Mouse (Mus musculus) right cerebral cortex, postnatal 14 days (tissue): Measurements from ENCODE around the gene Cops9.
A peak's percentile ranks its signal among the peaks of the same experiment; 100 is the strongest.

ENCODE experiments used
- DNase-seq: peaks from one replicate; pipeline ENCODE4 v3.0.0; 2022

Gene Cops9

GRCm38 (mm10) chr1:92646111-92646510, 4.3 kb upstream of the Cops9 start:
- no peak for DNase-seq

- DNase-seq, result no peak
Observed at GRCm38 (mm10) chr1:92644916-92645315, 3.1 kb upstream of the Cops9 start.

DNA sequence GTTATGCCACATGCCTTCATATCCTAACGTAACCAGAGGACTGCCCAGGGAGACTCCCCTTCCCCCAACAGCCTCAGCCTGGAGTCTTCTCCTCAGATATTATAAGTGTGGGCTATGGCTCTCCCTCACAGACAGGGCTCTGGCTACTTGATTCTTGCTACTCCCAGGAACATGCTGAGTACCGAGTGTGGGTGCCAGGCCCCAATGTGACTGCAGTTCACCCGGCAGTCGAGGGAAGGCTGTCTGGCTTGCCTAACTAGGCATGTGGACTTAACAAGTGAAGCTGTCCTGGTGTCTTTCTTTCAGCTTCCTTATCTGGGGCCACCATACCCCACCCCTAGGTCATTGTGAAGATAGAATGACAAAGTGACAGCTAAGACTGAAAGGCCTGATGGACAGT, 1.9 kb upstream of the Cops9 start:
- DNase-seq, result no peak

DNA sequence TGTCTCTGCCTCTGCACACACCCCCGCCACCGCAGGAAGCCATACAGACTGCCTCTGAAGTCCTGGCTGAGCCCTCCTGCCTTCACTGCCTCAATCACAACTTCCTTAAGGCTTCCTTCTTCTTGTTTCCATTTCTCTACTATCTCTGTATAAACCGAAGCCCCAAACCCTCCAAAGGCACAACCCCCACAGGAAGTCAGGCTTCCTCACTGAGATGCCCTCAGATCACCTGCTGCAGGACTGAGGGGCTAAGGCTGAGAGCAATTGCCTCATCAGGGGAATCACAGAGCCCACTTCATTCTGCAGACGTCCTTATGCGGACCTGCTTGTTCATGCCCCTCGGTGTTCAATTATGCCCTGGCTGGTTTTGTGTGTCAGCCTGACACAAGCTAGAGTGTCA, 1.4 kb downstream of the Cops9 start:
- no peak for DNase-seq

- no peak for DNase-seq
Observed at GRCm38 (mm10) chr1:92638736-92639135, 3.0 kb downstream of the Cops9 start.

DNA sequence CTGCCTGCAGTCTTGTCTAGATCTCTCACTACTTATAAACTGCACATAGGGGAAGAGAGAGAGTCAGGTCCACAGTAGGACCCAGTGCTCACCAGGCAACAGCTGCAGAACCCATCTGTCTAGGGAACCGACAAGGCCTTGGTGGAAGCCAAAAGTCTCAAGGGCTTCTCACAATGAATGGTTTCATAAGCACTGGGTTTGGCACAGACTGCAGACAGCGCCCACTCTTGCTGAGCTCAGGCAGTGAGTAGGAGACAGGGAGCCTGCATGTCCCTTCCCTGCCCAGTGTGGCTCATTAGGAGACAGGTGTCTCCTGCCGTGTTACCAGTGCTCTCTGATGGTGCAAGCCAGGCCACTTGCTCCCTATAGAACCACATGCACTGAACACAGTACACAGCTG, 3.6 kb downstream of the Cops9 start:
- no peak for DNase-seq

DNA sequence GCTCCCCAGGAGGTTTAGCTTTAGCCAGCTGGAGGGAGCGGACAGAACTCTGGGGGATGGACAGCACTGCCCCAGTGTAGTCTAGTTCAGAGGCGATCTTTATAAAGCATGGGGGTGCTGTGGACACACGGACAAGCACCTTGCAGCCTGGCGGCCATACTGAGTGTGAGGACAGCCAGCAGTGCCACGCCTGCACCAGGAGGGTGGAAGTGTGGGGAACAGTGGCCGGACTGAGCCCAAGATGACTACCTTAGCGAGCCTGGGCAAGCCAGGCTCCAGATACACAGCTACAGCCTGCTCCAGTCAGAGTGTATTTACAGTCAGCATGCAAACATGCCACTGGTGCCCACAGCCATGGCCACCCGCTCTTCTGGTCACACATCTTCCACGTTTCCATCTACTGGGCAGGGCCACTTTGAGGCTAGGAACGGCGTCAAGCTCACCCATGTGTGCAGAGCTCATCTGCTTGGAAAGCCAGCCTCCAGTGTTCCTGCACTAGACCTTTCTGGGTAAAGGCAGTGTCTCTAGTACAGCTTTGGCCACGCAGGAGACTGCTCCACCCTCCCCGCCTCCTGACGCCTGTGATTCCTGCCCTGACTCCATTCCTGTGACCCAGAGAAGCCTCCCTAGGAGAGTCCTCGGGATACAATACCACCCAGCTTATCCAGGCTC, 4.1 kb downstream of the Cops9 start:
- no peak for DNase-seq

- no peak for DNase-seq
Observed at GRCm38 (mm10) chr1:92636676-92637075, 5.1 kb downstream of the Cops9 start.

DNA sequence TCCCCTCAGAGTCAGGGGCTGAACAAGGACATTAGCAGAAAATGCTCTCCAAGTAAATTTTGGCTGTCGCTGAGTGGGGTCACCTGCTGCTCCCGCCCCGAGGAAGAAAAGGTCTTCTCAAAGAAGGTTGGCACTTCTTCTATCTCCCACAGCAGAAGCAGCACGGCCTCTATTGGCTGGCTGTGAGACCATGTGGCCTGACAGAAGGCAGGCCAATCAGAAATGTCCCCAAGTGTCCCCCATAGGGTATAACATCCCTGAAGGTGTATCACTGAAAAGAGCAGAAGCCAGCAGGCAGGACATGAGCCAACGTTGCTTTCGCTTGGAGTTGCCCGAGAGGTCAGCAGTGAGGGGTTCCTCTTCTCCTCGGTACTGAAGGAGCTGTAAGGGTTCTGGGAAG, 5.8 kb downstream of the Cops9 start:
- DNase-seq, result no peak

DNA sequence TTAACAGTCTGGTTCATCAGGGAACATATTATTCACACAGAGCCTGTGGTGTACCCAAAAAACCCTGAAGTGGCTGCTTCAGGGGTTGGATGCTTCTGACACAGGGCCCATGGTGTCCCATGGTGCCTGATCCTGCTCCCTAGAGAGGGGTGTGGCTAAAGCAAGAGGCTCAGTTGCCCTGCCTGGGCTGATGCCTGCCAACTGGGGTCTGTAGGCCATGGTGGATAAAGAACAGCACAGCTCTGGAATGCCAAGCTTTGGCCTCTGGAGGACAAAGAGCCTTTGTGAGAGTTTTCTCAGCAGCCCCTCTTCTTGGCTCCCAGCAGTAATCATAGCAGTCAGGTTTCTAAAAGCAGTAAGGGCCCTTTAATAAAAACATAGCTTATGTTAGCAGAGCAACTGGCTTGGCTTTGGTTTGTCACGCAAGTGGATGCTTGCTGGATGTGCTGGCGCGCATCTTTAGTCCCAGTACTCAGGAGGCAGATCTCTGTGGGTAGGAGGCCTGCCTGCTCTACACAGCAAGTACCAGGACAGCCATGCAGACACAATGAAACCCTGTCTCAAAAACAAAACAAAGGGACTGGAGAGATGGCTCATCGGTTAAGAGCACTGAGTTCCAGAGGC, 6.7 kb downstream of the Cops9 start:
- no peak for DNase-seq

DNA sequence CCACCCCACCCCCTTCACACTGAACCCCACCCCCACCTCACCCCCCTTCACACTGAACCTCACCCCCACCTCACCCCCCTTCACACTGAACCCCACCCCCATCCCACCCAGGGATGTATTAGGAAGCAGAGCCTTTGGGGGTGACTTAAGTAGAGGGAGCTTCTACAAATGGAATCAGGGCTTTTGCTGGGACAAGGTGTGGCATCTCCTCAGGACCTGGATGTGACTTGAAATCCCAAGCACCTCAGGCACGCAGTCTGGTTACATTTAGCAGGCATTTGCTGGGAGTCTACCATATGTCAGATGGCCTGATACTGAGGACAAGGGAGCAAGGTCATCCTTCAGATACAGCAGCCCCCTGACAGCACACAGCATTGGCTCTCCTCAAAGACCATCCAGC, 7.2 kb downstream of the Cops9 start:
- no peak for DNase-seq

GRCm38 (mm10) chr1:92633726-92634125, 8.1 kb downstream of the Cops9 start:
- DNase-seq, result no peak

DNA sequence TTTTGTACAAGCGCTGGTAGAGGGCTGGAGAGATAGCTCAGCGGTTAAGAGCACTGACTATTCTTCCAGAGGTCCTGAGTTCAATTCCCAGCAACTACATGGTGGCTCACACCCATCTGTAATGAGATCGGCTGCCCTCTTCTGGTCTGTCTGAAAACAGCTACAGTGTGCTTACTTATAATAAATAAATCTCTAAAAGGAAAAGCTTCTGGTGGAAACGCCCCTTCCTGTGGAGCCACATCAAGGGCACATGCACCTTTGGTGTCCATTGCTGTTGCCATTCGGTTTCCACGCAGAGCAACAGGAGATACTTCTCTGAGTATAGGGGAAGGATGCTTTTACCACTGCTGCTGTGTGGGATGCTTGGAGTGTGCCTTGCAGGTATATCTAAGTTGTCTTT, 8.8 kb downstream of the Cops9 start:
- DNase-seq, result no peak

- no peak for DNase-seq
Observed at GRCm38 (mm10) chr1:92632196-92632595, 9.6 kb downstream of the Cops9 start.

GRCm38 (mm10) chr1:92628227-92628626, 13.6 kb downstream of the Cops9 start:
- no peak for DNase-seq

GRCm38 (mm10) chr1:92618360-92618759, 23.4 kb downstream of the Cops9 start:
- DNase-seq, result no peak

GRCm38 (mm10) chr1:92617488-92617887, 24.3 kb downstream of the Cops9 start, which contains the start of gene Olfr12:
Gene Olfr12 (plus strand): TSS chr1:92617788.
- no peak for DNase-seq

DNA sequence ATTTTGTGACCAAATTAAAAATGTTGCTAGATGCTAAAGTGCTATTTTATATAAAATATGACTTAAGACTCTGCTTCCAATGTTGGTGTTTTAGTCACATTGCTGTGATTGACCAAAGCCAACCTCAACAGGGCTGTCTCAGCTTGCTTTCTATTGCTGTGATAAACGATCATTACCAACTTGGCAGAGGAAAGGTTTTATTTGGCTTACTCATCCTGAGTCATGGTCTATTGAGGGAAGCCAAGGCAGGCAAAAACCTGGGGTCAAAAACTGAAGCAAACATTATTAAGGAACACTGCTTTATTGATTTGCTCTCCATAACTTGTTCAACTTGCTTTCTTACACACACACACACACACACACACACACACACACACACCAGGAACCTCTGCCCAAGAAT, 25.7 kb downstream of the Cops9 start:
- no peak for DNase-seq

DNA sequence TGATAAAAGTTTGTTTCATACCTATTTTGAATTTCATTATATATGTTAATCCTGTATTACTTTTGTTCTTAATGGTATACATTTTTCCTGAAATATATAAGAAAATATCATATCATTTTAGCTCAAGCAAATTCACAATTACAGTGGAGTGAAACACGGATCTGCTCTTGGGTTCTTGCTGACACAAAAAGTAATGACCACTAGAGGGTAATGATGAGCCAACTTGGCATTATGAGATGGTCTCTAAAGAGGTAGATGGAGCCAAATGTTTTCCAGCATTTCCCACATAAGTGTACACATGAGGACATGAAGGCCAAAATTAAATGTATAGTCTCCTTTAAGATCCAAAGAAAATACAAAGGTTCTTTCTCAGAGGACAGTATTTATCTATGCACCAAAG, 27.3 kb downstream of the Cops9 start:
- no peak for DNase-seq

GRCm38 (mm10) chr1:92613175-92613574, 28.6 kb downstream of the Cops9 start:
- DNase-seq, result no peak

DNA sequence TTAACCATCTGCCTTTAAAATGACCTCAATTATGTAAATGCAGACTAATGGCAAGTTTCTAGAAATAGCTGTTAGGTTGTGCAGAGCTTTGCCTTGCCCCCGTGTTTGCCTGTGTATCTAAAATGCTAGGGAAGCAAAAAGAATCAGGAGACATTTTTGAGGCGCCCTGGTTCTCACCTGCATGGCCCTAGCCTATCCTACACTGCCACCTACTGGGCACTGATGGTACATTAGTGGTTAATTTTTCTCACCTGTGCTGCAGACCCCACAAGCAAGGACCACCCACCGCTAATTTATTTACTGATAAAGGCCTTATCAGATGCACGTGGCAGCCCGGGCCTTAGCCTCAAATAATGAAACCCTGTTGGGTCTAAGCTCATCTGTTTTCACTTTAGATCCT, 30.8 kb downstream of the Cops9 start:
- peak; percentile 42 for DNase-seq

- DNase-seq, result no peak
Observed at GRCm38 (mm10) chr1:92607711-92608110, 34.1 kb downstream of the Cops9 start.

DNA sequence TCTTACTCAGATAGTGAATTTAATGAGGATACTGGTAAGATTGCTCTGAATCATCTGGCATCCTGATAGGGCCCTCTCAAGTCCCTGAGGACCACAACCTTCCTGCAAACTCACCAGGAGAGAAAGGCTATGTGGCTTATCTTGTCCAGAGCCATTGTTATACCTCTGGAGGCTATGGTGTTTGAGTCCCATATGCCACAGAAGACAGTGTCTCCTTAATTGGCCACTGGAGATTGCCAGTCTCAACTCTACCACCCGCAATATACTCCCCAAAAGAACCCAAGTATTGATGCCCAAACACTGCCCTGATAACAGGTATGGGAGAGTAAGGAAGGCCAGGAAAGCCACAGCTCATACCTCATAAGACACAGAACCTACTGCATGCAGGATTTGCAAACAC, 36.3 kb downstream of the Cops9 start, which contains the start of gene Olfr1410:
TSS of gene Olfr1410 (plus strand) at position 301 of the 400 bp plus-strand sequence.
- DNase-seq, result no peak

DNA sequence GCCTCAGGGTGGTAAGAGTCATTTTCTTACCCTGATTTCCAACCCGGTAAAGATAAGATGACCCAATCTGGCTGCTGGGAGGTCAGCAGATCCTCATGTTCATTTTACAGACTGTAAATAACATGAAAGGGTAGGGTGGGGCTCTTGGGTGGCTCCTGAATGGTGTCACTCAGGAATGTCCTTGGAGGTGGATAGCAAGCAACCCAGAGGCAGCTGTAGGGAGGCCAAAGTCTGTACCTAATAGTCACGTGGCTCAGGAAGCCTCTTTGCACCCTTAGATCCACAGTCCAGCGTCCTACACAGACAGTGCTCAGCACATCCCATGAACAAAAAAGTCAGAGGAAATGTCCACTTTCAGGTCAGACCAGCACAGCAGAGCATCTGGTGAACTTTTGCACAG, 45.8 kb downstream of the Cops9 start:
- DNase-seq, result no peak

- DNase-seq, result no peak
Observed at GRCm38 (mm10) chr1:92594111-92594510, 47.7 kb downstream of the Cops9 start, which contains the start of gene Olfr1411. Gene Olfr1411 (plus strand): TSS chr1:92594411.
